Mouse (Mus musculus) thymus, postnatal 0 days (tissue): Measurements from ENCODE around the gene Alg1. TPM values are rescaled to one million over a fixed set of nuclear protein-coding genes. Genes with fewer than 3 reads are reported as not detected.
A peak's percentile ranks its signal among the peaks of the same experiment; 100 is the strongest.
"Not testable (repeated sequence)": the region's sequence is repeated elsewhere in the genome, so short reads cannot be mapped to it uniquely, and the experiment has no call there.

ENCODE experiments used
- DNase-seq: peaks from one replicate; pipeline ENCODE4 v3.0.0-alpha.2; 2015; ENCODE audit warnings: low spot score
- polyA plus RNA-seq: library from polyadenylated mRNA; unstranded; fragments of >200 nt; fragmentation: Nextera tagmentation; extraction: Ambion mirVana; gene quantifications from 2 replicates; pipeline ENCODE4 v1.2.1, GENCODE M21; 2015

Gene Alg1
- polyA plus RNA-seq, result 31.6 TPM in 2 replicates

- peak; percentile 92 for DNase-seq
Measured at GRCm38 (mm10) chr16:5233418-5234313, at the start of gene Alg1. Alg1 (plus strand) TSS chr16:5233621.

GRCm38 (mm10) chr16:5184101-5184500 lies 49.3 kb upstream of the Alg1 start:
- no peak for DNase-seq

- DNase-seq, result no peak
Measured at GRCm38 (mm10) chr16:5184956-5185355, 48.5 kb upstream of the Alg1 start.

- no peak for DNase-seq
Measured at GRCm38 (mm10) chr16:5185691-5186090, 47.7 kb upstream of the Alg1 start.

- no peak for DNase-seq
Measured at GRCm38 (mm10) chr16:5186234-5186633, 47.2 kb upstream of the Alg1 start.

GRCm38 (mm10) chr16:5195080-5195479 lies 38.3 kb upstream of the Alg1 start:
- DNase-seq, result peak; percentile 53

GRCm38 (mm10) chr16:5202681-5203080 lies 30.7 kb upstream of the Alg1 start:
- DNase-seq, result peak; percentile 28

GRCm38 (mm10) chr16:5203200-5203599 lies 30.2 kb upstream of the Alg1 start:
- peak; percentile 31 for DNase-seq

GRCm38 (mm10) chr16:5203668-5204433 lies 29.6 kb upstream of the Alg1 start, which contains the start of gene Nagpa:
Nagpa (minus strand) TSS chr16:5204012.
- peak; percentile 83 for DNase-seq

- DNase-seq, result no peak
Measured at GRCm38 (mm10) chr16:5205431-5205970, 27.9 kb upstream of the Alg1 start.

- DNase-seq, result no peak
Measured at GRCm38 (mm10) chr16:5206051-5206450, 27.4 kb upstream of the Alg1 start.

GRCm38 (mm10) chr16:5210365-5210764 lies 23.1 kb upstream of the Alg1 start:
- DNase-seq, result no peak

GRCm38 (mm10) chr16:5212150-5212549 lies 21.3 kb upstream of the Alg1 start:
- DNase-seq, result no peak

- DNase-seq, result no peak
Measured at GRCm38 (mm10) chr16:5214126-5214525, 19.3 kb upstream of the Alg1 start.

- DNase-seq, result no peak
Measured at GRCm38 (mm10) chr16:5216686-5217085, 16.7 kb upstream of the Alg1 start.

- no peak for DNase-seq
Measured at GRCm38 (mm10) chr16:5217341-5218133, 15.9 kb upstream of the Alg1 start.

- DNase-seq, result no peak
Measured at GRCm38 (mm10) chr16:5221403-5221802, 12.0 kb upstream of the Alg1 start.

- DNase-seq, result no peak
Measured at GRCm38 (mm10) chr16:5222140-5222539, 11.3 kb upstream of the Alg1 start, which contains the start of gene AU021092. AU021092 (minus strand) TSS chr16:5222299.

- DNase-seq, result not testable (repeated sequence)
Measured at GRCm38 (mm10) chr16:5226534-5226933, 6.9 kb upstream of the Alg1 start.

GRCm38 (mm10) chr16:5227501-5227900 lies 5.9 kb upstream of the Alg1 start:
- not testable (repeated sequence) for DNase-seq

GRCm38 (mm10) chr16:5228103-5228502 lies 5.3 kb upstream of the Alg1 start:
- DNase-seq, result not testable (repeated sequence)
